Mouse (Mus musculus) heart, embryonic 11.5 days (tissue): Measurements from ENCODE around the gene Nfam1. TPM values are rescaled to one million over a fixed set of nuclear protein-coding genes. Genes with fewer than 3 reads are reported as not detected.

Source experiments
- ATAC-seq: fragments of 200-750 bp; cut with Nextera tagmentation; replicated peaks from 2 replicates; pipeline ENCODE4 v1.8.0; 2017; ENCODE audit warnings: moderate library complexity; ENCODE audit not compliant: insufficient number of reproducible peaks, low FRiP score, low TSS enrichment
- H3K27ac ChIP-seq: fragments of 300-500 bp; sonication (generic); 2 replicates; pipeline ENCODE4 v1.5.1; 2014; ENCODE audit warnings: mild to moderate bottlenecking, low read depth, low read length
- H3K27me3 ChIP-seq: fragments of 300-500 bp; sonication (generic); 2 replicates; pipeline ENCODE4 v1.6.1; 2014; ENCODE audit warnings: mild to moderate bottlenecking, low read length, mixed read lengths; ENCODE audit not compliant: control insufficient read depth, insufficient read depth
- H3K36me3 ChIP-seq: fragments of 300-500 bp; sonication (generic); 2 replicates; pipeline ENCODE4 v1.6.1; 2014; ENCODE audit warnings: mild to moderate bottlenecking, low read length, moderate library complexity, mixed read lengths; ENCODE audit not compliant: control insufficient read depth, insufficient read depth
- H3K4me1 ChIP-seq: fragments of 300-500 bp; sonication (generic); 2 replicates; pipeline ENCODE4 v1.6.1; 2014; ENCODE audit warnings: low read length; ENCODE audit not compliant: control insufficient read depth, insufficient read depth
- H3K4me2 ChIP-seq: fragments of 300-500 bp; sonication (generic); 2 replicates; pipeline ENCODE4 v1.6.1; 2014; ENCODE audit warnings: mild to moderate bottlenecking, moderate library complexity
- H3K4me3 ChIP-seq: fragments of 300-500 bp; sonication (generic); 2 replicates; pipeline ENCODE4 v1.5.1; 2014; ENCODE audit warnings: low read depth, low read length
- H3K9ac ChIP-seq: fragments of 300-500 bp; sonication (generic); 2 replicates; pipeline ENCODE4 v1.6.1; 2014; ENCODE audit warnings: mild to moderate bottlenecking, low read depth, low read length, moderate library complexity
- H3K9me3 ChIP-seq: fragments of 300-500 bp; sonication (generic); replicated peaks from 2 replicates; pipeline ENCODE4 v1.6.1; 2016; ENCODE audit warnings: low read length; ENCODE audit not compliant: control insufficient read depth
- WGBS: fragments of 180-500 bp; shearing (Covaris S2); extraction: QIAGEN DNeasy Blood & Tissue Kit; methylation state at CpG from one replicate; pipeline ENCODE4 v1.1.7; 2014; ENCODE audit not compliant: insufficient replicate concordance; 5-methylcytosine and 5-hydroxymethylcytosine counted together
- polyA plus RNA-seq: library from polyadenylated mRNA; unstranded; fragments of >200 nt; fragmentation: Nextera tagmentation; extraction: Ambion mirVana; gene quantifications from 2 replicates; pipeline ENCODE4 v1.2.1, GENCODE M21; 2014

Nfam1 gene
- polyA plus RNA-seq, 1 experiment from 2014 or later = 1.7 TPM

DNA sequence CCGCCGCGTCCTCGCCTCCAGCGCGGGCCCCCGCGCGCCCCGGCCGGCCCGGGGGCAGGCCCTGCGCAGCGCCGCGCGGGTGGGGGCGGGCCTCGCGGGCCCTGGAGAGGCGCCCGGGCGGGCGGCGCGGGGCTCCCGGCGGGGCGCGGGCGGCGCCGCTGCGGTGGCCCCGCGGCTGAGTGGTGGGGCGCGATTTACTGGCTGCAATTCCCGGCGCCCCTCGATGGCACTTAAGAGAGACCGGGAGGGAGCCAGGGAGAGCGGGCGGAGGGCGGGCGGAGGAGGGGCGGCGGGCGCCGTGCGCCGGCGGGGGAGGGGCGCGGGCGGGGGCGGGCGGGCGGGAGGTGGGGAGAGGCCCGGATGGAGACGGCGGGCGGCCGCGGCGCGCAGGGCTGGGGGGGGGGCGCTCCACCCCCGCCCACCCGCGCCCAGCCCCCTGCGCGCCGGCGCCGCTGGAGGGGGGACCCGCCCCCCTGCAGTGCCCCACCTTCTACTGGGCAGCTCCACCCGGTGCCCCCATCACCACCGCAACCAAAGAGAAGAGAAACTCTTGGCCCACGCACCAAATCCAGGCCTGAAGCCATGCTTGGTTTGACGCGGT is 69.5 kb downstream of the Nfam1 start:
- H3K27ac ChIP-seq = peak overlapping the region; percentile 35; the same call in 1 of the 2 replicates
- peaks cover 52% of the 10 kb centered on the region for H3K27me3 ChIP-seq
- 1% methylated on average over 20 of the region's 82 CpGs for WGBS
- H3K9ac ChIP-seq = peak overlapping the region; percentile 65; the same call in 1 of the 2 replicates
- peak overlapping the region; percentile 55 for H3K4me3 ChIP-seq
- 0 out of 2 replicates have a peak, but pooled peaks have one; percentile 35 for ATAC-seq
- H3K9me3 ChIP-seq = no peaks in the 10 kb centered on the region
- peaks cover 43% of the 10 kb centered on the region for H3K4me1 ChIP-seq
- peak overlapping the region; percentile 89 for H3K4me2 ChIP-seq
- H3K36me3 ChIP-seq = no peaks in the 10 kb centered on the region

DNA sequence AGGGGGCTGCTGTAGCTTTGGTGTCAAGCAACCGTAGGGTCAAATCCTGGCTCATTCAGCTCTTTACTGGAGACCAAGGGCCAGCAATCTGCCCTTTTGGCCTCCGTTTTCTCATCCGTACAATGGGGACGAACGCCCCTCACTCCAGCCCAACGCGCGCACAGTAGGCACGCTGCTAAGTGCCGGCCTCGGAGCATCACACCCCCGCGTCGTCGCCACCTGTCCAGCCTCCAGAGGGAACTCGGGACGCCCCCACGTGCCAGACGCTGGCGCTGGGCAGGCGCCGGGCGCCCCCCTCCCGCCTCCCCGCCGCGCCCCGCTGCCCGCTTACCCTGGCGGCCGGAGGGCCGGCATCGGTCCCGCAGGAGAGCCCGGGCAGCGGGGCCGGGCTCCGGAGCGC is 70.0 kb downstream of the Nfam1 start:
- Histone ChIP-seq H3K4me1 (peaks cover 43% of the 10 kb centered on the region), H3K4me2 (peak overlapping the region; percentile 89), H3K4me3 (peak overlapping the region; percentile 55), H3K9ac (peak overlapping the region; percentile 70), H3K9me3 (no peaks in the 10 kb centered on the region), H3K27ac (no peak overlapping the region), H3K36me3 (no peaks in the 10 kb centered on the region), H3K27me3 (peaks cover 54% of the 10 kb centered on the region)
- no peak for ATAC-seq
- WGBS = 5% methylated on average over 22 of the region's 39 CpGs

DNA sequence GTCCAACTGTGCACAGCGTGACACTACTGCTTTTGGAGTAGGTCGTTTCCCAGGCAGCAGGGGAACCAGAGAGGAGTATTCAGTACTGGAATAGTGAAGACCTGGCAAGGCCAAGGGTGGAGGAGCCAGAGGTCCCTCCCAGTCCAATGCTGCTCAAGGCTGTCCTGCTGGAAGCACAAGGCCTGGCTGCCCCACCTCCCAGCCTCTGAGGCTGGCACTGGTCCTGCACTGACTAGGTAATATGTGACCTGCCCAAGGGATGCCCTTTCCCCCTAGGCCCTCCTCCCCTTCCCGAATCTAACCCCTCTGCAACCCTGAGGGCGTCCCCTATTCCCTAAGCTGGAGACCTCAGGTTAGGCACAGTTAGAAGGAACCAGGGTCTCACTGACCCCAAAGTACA is 70.6 kb downstream of the Nfam1 start:
- 43% methylated on average over 4 of the region's 4 CpGs for WGBS
- Histone ChIP-seq H3K27ac (no peak overlapping the region), H3K36me3 (no peaks in the 10 kb centered on the region), H3K9ac (no peak overlapping the region; the same call in 1 of the 2 replicates), H3K9me3 (no peaks in the 10 kb centered on the region), H3K4me1 (peaks cover 43% of the 10 kb centered on the region), H3K4me2 (peak overlapping the region; percentile 89), H3K27me3 (peaks cover 54% of the 10 kb centered on the region), H3K4me3 (peak overlapping the region; percentile 55)
- ATAC-seq = no peak

DNA sequence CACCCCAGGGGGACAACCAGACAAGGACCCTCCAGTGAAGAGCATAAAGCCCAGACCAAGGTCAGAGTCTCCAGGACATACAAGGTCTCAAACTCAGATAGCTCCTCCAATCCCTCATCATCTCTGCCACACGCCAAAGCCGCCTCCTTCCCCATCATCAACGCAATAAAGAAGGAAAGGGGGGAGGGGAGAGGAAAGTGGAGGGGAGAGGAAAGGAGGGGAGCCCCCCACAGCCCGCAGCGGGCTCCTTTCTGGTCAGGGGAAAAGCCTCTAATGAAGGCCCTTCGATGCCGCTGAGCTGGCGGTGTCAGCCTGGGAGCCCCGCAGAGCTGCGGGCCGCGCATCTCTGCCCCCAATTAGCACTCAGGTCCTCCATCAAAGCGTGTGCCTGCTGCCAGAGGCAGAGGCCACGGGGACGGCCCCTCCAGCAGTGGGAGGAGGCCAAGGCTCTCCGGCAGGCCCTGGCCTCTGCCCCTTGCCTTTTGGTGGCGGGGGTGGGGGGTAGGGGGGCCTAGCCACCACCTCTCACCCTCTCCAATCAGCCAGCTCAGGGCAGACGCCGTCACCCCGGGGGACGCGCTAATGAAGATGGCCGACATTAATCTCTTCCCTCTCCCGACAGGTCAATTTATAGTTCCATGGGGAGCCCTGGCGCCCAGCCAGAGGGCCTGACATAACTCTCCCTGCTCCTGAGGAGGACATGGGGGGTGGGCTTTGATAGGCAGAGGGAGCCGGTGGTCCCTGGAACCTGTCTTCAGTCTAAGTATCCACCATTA is 72.1 kb downstream of the Nfam1 start:
- Histone ChIP-seq H3K4me2 (peak overlapping the region; percentile 73), H3K27me3 (peaks cover 46% of the 10 kb centered on the region), H3K4me1 (peaks cover 56% of the 10 kb centered on the region), H3K27ac (no peak overlapping the region), H3K36me3 (no peaks in the 10 kb centered on the region), H3K4me3 (peak overlapping the region; percentile 36), H3K9me3 (no peaks in the 10 kb centered on the region), H3K9ac (peak overlapping the region; percentile 60; the same call in 1 of the 2 replicates)
- 2% methylated on average over 26 of the region's 26 CpGs for WGBS
- ATAC-seq = no peak

DNA sequence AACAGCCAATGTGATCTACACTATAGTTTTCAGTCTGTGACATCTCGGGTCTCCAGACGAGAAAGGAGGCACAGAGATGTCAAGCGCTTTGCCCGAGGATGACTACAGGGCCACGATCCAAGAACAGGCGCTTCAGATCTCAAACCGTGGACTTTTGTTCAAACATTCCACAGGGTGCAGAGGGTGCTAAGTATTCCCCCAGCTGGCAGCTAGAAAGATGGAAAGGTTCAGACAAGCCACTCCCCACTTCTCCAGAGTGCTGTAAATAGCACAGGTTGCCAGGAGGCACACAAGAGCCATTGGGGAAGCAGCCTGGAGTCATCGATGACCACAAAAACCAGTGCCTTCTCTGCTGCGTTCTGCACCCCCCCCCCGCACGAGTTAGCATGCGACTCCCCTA is 74.0 kb downstream of the Nfam1 start:
- ATAC-seq = no peak
- no peak overlapping the region for H3K27ac ChIP-seq
- peaks cover 56% of the 10 kb centered on the region for H3K4me1 ChIP-seq
- H3K27me3 ChIP-seq = peaks cover 50% of the 10 kb centered on the region
- no peaks in the 10 kb centered on the region for H3K9me3 ChIP-seq
- H3K4me2 ChIP-seq = peak overlapping the region; percentile 38
- 41% methylated on average over 12 of the region's 12 CpGs for WGBS
- H3K9ac ChIP-seq = no peak overlapping the region
- H3K36me3 ChIP-seq = no peaks in the 10 kb centered on the region
- no peak overlapping the region for H3K4me3 ChIP-seq

DNA sequence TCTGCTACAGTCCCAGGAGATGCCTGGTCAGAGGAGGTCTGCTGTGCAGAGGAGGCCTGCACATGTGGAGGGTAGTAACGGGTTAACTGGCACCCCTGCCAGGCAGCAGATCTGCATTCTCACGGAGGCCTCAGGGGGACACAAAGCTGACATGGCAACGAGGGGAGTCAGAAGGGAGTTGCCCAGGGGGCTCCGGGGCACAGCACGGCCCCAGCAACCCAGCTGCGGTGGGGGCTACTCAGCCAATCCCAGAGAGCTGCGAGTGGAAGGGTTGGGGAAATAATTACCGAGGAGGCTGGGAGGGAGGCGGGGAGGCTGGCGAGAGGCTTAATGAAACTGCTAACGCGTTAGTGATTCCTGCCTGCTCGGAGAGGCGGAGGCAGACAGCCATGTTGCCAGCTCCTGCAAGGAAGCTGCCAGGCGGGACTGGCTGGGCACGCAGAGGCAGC is 74.8 kb downstream of the Nfam1 start:
- no peak overlapping the region for H3K4me3 ChIP-seq
- H3K4me2 ChIP-seq = peak overlapping the region; percentile 38
- peak overlapping the region; percentile 17; the same call in 1 of the 2 replicates for H3K9ac ChIP-seq
- peaks cover 56% of the 10 kb centered on the region for H3K4me1 ChIP-seq
- 13% methylated on average over 16 of the region's 16 CpGs for WGBS
- H3K36me3 ChIP-seq = no peaks in the 10 kb centered on the region
- ATAC-seq = no peak
- H3K27ac ChIP-seq = no peak overlapping the region
- H3K9me3 ChIP-seq = no peaks in the 10 kb centered on the region
- H3K27me3 ChIP-seq = peaks cover 57% of the 10 kb centered on the region

DNA sequence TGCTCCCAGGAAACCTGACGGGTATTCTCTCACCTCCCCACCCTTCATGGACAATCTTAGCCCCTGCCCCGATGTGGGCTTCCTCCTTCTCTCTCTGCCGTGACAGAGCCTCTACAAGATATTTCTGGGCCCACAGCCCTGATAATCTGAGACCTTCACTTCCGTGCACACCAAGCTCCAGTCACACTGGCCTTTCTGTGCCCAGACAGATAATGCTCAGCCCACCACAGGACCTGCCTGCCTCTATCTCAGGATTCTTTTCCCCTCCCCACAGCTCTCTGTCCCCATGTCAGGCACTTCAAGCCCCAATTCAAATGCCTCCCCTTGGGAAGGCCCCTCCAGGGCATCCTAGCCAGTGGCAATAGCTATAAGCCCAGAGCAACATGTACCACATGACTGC is 76.4 kb downstream of the Nfam1 start:
- Histone ChIP-seq H3K4me2 (peak overlapping the region; percentile 6; the same call in 1 of the 2 replicates), H3K4me3 (no peak overlapping the region), H3K27ac (0 out of 2 replicates have a peak overlapping the region, but pooled peaks have one; percentile 6), H3K4me1 (peaks cover 58% of the 10 kb centered on the region), H3K36me3 (no peaks in the 10 kb centered on the region), H3K9me3 (no peaks in the 10 kb centered on the region), H3K9ac (no peak overlapping the region), H3K27me3 (peaks cover 65% of the 10 kb centered on the region)
- 27% methylated on average over 4 of the region's 4 CpGs for WGBS
- no peak for ATAC-seq

DNA sequence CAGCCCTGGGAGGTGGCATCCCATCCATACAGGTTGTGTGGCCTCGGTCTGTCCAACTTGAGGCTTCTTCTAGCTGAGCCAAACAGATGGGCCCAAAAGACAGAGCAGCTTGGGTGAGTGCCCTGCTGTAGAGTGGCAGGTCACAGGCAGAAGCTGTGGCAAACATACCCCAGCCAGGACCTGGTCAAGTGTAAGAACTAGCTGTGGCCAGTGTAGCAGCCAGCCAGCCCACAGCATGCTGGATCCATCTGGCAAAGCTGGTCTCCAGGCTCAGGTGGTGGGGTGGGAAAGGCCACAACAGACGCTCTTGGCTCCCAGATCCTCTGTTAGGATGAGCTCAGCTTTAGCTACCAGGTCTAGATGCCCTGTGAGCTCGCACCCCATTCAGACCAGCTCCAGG is 76.8 kb downstream of the Nfam1 start:
- Histone ChIP-seq H3K27me3 (peaks cover 65% of the 10 kb centered on the region), H3K36me3 (no peaks in the 10 kb centered on the region), H3K27ac (no peak overlapping the region), H3K4me2 (no peak overlapping the region), H3K9me3 (no peaks in the 10 kb centered on the region), H3K4me3 (no peak overlapping the region), H3K4me1 (peaks cover 56% of the 10 kb centered on the region), H3K9ac (no peak overlapping the region)
- no peak for ATAC-seq
- 75% methylated on average over 3 of the region's 3 CpGs for WGBS
